ENCODE assay signal across 1 mouse cellular context in the genomic region with DNA sequence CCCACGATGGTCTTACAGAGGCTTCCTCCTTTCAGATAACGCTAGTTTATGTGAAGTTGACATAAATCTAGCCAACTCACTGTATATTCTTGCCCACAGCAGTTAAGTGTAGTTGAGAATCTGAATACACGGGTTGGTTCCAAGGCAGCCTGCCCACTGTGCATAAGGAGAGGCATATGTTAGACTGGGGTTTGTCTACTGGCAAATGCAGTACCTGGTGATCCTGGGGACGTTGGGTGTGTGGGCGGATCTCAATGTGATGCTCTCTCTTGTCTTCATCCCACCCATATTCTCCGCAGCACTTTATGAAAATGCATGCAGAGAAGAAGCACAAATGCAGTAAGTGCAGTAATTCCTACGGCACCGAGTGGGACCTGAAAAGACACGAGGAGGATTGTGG.
TF ChIP-seq lines count a peak whose summit lies in the region.

No protein-coding gene starts in this region.

TF ChIP-seq in MEL, 35 proteins besides CTCF, POLR2A, EP300 and RAD21 (continued from another document):
- no peak for TF ChIP-seq CHD2 (IDR thresholded peaks at IDR 0.05; ENCODE audit: low read length)
